Mouse (Mus musculus) heart, postnatal 25 days (tissue): ENCODE data around the gene Mapkapk2. TPM values are rescaled to one million over a fixed set of nuclear protein-coding genes. Genes with fewer than 3 reads are reported as not detected.
"Not testable (repeated sequence)": the region's sequence is repeated elsewhere in the genome, so short reads cannot be mapped to it uniquely, and the experiment has no call there.

Source experiments
- DNase-seq: peaks from one replicate; pipeline ENCODE4 v3.0.0; 2022; ENCODE audit warnings: low spot score
- intact Hi-C: fragments of 180-260 bp; cut with DNase I; formaldehyde crosslinking; loops from one replicate; pipeline ENCODE4 v1.15.1; 2025
- total RNA-seq, 2 experiments: library from RNA; stranded (reverse); gene quantifications; 2 replicates each; pipeline ENCODE4 v1.2.3; 2021

Gene Mapkapk2
- total RNA-seq, 2 experiments from 2014 or later, result 264 to 283 TPM

DNA sequence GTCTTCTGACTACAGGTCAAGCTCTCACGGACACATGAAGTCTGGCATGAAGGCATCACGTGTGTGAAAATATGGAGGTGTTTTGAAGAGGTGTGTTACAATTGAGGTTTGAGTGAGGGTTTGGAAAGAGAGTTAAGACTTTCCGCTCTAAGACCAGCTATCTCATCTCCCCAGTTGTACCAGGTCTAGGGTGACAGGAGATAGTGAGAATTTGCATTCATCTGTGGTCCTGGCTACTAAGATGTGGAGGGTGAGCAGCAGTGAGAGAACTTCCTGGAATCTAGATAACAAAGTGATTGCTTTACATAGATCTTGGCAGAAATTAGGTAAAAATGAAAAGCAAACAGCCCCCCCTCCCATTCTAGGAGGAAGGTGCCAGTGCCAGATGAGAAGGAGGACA lies 68.4 kb downstream of the Mapkapk2 start:
- intact Hi-C loops, result no loop called here

DNA sequence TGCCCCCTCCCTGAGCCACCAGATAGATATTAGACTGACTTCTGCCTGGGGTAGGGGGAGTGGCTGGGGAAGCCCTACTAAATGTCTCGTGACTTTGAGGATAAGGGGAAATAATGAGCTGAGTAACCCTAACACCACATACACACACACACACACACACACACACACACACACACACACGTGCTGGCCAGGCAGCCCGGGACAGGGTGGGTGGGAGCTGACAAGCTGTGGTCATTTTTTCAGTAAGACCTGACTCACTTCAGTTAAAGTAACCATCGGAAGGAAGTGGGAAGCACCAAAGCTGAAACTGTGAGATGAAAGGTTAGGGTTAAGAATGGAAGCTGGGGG lies 71.8 kb downstream of the Mapkapk2 start:
- DNase-seq, result no peak
- intact Hi-C loops, result no loop called here

More for the DNA sequence above, 68.4 kb downstream of the Mapkapk2 start:
- no peak for DNase-seq

DNA sequence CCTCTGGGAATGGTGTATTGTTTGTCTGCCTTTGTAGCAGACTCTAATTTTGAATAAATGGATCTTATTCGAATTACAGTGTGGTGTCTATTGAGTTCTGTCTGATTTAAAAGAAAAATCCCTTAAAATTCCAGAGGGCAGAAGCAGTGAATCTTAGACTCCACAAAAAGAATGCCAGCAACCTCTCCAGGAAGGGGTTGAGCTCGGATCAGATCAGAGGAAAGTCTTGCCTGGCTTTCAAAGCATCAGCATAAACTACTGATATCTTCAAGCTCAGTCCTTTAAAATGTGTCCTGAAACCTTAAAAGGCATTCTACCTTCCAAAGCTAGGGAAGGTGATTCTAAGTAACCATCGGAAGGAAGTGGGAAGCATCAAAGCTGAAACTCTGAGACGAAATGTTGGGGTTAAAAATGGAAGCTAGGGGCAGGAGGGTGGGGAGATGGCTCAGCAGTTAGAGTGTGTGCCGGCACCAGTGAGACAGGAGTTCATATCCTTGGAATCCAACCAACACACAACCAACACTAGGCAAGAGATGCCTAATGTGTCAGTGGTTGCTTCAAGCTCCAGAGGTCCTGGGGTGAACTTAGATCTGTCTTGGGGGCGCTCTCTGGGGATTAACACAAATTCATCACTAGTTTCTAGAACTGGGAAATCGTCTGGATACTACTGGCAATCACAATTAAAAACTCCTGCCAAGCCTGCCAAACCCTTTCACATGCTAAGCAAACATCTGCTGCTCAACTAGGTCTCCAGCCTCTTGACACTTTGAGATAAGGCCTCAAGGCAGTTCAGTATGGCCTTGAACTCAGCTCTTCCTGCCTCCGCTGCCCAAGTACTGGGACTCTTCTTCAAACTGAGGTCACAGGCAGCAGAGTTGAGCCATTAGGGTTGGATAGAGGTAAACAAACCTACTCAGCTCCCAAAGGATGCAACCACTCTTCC lies 72.5 kb downstream of the Mapkapk2 start:
- intact Hi-C loops, result no loop called here
- no peak for DNase-seq

DNA sequence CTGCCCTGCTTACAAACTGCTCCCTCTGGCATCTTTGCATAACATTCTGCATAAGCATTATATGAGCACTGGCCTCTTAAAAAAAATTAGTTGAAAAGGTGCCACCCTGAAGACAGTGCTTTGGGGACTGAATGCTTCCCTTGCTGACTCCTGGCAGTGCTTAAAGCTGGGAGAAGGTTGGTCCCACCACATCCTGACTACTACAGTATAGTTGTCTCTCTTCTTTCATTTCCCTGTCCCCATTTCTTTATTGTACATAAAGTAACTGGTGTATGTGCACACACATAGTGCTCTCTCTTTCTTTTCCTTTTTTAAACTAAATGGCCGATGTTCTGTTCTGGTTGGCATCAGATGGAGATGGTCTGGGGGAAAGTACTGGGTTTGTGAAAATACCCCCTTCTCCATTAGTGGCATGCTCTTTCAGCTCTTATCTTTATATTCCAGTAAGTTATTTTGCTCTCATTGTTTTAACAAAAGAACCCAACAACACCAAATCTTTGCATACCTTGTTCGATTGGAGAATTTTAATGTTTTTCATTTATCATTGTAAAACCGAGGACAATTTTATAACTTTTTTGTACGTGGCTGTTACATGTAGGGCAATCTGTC lies 74.3 kb downstream of the Mapkapk2 start:
- intact Hi-C loops, DNase-seq: not testable (repeated sequence)

DNA sequence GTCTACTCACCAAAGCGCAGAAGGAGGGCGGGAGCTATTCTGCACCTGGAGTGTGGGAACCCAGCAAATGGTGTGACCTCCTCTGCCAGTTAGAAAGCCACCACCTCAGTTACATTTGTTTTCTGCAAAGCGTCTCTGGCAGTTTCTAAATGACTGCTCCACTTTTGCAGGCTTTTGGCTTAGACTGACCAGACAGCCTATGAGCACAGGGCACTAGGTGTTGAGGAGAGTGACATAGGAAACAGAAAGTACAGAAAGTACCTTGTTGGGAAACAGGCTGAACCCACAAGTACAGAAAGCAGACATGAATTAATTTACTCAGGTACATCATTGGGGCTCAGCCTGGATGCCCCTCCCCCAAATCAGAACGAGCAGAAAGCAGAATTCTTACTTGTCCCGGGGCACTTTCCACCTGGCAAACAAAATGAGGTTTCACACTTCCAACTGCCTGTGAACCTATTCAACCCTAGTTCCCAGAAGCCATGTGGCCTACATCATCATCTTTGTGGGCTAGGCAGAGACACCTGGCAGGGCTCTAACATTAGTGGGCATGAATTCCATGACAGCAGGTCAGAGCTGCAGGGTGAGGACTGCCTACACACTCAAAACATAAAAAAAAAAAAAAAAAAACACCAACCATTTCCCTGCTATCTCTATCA lies 74.9 kb downstream of the Mapkapk2 start:
- DNase-seq, result no peak
- intact Hi-C loops, result no loop called here

DNA sequence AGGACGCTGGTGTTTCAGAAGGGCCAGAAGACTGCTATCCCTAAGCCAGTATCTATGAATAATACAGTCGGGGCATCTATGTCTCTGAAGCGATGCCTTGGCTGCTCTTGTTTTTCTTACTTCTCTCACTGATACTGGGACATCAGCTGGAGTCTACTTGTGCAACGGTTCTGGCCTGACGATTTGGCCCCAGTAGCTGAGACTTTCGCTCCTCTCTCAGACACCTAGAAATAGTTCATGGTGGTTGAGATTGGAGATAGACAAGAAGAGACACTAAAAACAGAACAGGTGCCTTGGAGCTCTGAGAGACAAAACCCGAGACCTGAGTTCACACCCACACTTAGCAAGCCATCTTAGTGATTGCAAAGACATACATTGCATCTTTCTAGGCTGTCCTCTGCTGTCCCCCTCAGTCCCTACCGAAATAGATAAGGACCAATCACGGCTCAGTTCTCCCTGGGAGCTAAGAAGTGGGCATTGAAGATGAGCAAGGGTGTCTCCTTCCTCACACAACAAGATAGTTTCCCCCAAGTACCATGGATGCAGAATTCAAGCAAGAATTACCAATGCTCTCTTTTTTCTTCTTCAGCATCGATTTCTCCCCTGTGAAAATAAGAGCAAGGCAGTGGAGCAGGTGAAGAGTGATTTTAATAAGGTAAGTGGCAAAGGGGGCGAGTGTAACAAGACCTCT lies 75.6 kb downstream of the Mapkapk2 start:
- intact Hi-C loops, result no loop called here
- no peak for DNase-seq

DNA sequence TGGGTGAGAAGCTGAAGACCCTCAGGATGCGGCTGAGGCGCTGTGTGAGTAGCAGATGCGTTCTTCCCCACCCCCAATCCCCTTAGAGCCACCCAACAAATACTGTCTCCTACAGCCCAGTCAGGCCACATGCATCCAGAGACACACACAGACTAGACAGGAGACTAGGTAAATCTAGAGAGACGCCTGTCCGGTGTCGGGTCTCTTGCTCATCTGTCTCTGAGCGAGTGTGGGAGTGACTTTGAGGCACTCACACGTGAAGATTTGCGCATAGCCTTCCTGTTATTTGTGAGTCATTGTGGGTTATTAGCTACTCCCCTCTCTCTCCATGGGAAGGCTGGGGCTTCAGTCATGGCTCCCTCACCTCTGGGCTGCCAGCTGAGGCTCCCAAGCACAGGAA lies 76.2 kb downstream of the Mapkapk2 start:
- no peak for DNase-seq
- intact Hi-C loops, result no loop called here

DNA sequence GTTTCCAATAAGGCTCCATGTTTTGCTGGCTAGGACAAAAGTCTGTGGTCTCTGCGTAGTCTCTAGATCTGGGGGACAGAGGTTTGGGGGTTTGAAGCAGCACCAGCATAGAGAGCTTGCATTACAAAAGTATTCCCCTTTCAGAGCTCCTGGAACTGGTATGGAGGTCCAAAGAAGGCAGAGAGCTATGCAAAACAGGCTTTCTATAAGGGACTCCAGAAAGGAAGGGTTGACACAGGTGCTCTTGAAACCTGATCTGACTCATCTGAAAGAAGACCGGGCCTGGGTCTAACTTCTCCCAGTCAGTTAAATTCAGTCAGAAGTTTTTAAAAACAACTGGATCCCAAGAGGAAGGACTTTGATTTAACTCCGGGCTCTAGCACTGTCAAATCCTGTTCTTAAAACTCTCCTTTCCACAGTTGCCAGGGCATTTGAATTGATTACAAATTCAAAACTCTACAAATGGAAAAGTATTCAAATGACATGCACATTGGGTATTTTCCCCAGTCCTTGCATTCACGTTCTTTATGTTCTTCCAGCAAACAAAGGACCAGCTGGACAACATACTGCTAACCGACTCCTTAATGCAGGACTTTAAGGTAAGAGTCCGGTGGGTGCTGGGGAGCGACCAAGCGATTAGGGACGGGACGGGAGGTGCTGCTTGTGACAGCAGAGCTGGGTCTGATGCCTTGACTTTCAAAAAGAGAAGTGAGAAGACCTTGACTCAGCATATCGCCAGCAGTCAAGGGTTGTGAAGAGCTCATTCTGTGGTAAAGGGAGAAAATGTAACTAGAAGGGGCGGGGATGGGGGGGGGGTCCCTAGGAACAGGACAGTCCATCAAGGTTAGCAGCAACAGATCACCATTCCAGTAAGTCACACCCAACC lies 77.0 kb downstream of the Mapkapk2 start:
- intact Hi-C loops, result no loop called here
- DNase-seq, result no peak

DNA sequence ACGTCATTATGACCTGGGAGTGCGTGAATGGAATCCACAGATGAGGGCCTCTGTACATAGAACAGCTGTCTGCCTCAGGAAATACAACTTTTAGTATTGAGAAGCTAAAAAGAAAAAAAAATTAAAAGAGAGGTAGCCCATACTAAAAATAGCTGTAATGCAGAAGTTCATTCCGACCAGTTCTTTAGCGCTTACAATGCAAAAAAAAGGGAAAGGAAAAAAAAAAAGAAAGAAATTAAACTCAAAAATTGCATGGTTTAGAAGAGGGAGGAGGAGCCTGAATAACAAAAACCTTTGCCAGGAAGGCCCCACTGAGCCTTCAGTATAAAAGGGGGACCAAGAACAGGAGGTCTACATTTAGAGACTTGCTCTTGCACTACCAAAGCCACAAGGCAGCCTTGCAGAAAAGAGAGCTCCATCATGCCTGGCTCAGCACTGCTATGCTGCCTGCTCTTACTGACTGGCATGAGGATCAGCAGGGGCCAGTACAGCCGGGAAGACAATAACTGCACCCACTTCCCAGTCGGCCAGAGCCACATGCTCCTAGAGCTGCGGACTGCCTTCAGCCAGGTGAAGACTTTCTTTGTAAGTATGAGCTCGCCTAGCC lies 78.0 kb downstream of the Mapkapk2 start, which contains the start of gene Il10:
Gene Il10, plus strand, starts transcription at position 354 of the 607 bp plus-strand sequence.
- intact Hi-C loops, result no loop called here

DNA sequence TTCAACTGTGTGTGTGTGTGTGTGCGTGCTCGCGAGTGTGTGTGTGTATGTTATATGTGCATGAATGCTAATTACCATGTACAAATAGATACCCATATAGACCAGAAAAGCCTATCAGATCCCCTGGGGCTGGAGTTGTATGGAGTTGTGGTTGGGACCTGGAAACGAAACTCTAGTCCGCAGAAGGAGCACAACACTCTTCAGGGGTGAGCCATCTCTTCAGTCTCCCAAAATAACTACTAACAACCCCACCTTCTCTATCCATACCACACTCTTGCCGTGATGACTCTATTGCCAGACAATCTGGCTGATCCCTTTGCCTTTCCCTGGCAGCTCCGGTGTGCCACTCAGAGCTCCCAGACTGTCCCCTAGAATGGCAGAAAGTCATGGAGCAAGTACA lies 81.7 kb downstream of the Mapkapk2 start:
- intact Hi-C loops, result no loop called here
- DNase-seq, result no peak

More for the DNA sequence above, 78.0 kb downstream of the Mapkapk2 start, which contains the start of gene Il10:
- no peak for DNase-seq

DNA sequence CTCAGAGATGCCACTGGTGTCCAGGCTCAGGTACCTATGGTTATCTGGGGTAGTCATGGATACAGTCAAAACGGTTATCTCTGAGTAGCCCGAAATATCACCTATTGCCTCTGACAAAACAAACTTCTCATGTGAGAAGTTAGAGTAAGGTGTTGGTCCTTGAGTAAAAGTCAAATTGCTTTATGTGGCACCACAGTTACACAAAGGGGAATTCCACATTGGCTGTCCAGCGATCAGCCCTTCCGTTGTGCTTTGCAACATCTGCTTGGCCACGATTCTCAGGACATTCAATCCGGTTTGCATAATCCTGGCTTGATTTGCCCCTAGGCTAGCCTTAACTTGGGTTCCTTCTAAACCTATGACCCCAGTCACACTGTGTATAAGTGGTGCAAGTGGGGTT lies 82.3 kb downstream of the Mapkapk2 start:
- intact Hi-C loops, result no loop called here
- DNase-seq, result no peak

DNA sequence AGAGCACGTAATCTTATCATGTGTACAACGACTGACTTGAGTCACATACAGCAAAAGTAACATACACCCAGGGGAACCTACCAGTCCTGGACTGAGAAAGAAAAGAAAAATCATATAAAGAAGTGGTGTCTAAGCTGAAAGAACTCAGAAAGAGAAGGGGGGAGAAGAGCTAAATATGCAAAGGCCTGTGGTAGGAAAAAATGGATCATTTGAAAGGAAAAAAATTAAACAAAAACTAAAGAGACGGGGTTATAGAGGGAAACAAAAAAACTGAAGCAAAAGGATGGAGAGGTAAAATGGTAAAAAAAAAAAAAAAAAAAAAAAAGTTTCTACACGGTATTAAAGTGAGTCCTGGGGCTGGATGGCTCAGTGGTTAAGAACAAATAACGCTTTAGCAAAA lies 83.7 kb downstream of the Mapkapk2 start:
- intact Hi-C loops, result no loop called here
- DNase-seq, result no peak

DNA sequence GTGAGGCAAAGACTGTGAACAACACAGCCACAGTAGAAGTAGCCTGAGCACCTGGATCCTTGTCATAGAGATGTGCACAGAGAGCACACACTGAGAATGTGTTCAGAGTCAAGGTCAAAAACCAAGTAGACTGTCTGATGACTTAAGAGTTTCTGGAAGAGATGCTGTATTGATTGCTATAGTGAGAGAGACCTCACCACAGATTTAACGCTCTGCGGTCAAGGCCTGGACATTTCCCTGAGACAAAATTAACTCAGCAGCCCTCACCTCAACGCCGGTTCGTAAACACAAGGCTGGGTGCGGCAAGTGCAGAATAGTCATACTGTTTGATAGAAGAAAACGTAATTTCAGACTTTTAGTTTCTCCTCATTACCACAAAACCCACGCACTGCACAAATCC lies 85.1 kb downstream of the Mapkapk2 start:
- DNase-seq, result no peak
- intact Hi-C loops, result no loop called here

DNA sequence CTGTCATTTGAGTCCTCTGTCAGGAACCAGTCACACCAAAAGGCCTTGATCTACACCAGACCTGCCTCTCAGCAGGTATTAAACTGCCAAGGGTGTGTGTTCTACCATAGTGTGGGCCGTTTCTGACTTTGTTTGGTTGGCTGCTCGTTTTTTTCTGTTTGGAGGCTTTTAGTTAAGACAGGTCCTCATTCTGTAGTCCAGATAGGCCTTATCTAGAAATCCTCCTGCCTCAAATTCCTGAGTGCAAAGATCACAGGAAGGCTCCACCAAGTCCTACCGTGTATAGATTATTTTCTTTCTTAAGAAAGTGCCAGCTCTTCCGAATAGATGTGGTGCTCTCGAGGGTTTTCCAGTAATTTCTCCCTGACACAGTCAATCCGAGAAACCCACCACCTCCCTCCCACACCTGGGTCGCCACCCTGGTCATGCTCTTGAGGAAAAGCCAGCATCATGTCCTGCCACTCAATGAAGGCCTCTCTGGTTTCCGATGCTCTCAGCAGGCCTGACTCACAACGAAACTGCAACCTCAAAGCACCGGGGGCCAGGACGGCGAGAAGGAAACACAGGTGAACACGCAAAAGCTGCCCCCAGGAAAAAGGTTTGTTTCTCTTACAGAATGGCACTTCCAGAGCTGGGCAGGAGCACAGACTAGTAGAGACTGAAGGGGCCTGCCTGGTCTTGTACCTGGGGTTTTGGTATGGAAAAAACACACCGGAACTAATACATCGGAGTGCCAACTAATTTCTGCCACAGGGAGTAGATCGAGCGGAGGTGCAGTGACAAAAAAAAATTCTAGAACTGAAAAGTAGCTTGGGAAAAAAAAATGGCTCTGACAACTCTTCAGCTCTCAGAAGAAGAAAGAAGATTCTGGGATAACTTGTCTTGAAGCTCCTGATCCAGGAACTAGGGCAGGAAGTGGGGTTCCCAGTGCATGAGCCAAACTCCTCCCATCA lies 87.1 kb downstream of the Mapkapk2 start:
- DNase-seq, result no peak
- intact Hi-C loops, result no loop called here

DNA sequence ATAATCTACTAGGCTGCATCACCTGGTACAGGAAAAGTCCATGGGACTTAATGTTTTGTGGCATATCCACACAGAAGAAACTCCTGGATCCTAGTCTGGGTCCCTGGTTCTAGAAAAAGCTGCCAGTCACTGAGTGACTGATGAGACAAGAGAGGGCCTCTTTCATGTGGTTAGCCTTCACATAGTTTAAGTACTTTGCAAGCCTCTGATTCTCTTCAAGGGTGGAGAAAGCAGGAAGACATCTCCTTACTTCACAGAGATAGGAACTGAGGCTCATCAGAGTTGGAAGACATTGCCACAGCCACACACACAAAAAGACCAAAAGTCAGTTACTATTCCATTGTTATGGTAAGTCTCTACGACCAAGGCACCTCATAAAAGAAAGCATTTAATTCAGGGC lies 91.6 kb downstream of the Mapkapk2 start:
- DNase-seq, result no peak
- intact Hi-C loops, result no loop called here
